8 mouse cellular contexts compared by ENCODE assay signal in the genomic region with DNA sequence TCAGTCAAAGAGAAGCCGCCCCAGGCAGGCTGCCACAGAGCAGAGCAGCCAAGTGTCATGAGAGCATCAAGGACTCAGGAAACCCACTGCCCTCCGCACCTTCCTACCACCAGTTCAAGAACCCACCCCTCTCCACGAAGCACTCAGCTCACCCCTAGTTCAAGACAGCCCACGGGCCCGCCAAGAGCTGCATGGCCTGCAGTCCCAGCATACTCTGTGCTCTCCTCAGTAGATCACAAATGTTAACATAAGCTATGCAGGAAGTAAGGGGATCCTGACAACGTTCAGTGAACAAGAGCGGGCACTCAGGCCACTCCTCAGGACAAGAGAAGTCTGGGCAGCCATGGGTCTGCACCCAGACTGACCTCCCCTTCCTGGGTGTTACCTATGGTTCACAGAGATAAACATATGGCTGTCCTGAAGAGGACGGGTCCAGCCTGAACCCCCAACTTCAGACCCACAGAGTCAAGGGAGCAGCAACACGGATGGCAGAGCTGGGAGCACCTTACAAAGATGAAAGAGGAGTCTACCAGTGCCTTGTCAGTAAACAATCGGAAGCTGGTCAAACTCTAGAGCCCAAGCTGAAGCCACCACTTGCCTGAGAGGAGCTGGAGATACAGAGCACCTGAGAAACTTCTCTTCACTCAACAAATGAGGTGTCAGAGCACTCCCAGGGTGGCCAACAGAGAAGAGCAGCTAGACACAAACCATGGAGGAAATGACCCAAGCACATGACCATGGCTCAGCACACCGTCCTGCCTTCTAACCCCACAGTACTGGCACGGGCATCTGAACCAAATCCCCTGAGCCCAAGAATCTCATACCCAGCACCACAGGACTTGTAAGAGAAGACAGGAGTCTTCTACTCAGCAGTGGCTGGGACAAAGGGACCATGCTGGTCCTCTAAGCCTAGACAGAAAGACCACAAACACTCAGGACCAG. TPM values are rescaled to one million over a fixed set of nuclear protein-coding genes. Genes with fewer than 3 reads are reported as not detected.
A peak's percentile ranks its signal among the peaks of the same experiment; 100 is the strongest.
DNase-seq lines count a peak whose midpoint lies in the region; ATAC-seq and TF ChIP-seq lines count a peak whose summit lies in the region.

No protein-coding gene starts in this region.

- H3K27me3 ChIP-seq in cerebellum, adult 2 months (ENCODE audit: control insufficient read depth, insufficient read depth, low read length) = no peaks in the 10 kb centered on the region
- H3K27me3 ChIP-seq in thymus, adult 2 months (ENCODE audit: control insufficient read depth, insufficient read depth, low read length) = no peaks in the 10 kb centered on the region
- peaks cover 42% of the 10 kb centered on the region for H3K27me3 ChIP-seq in liver, embryonic 13.5 days

- WGBS in cerebellum, adult 2 months = 4% methylated on average over 12 of the region's 12 CpGs
- 57% methylated on average over 12 of the region's 12 CpGs for WGBS in thymus, adult 2 months
- WGBS in liver, embryonic 13.5 days (ENCODE audit: insufficient replicate concordance) = 34% methylated on average over 12 of the region's 12 CpGs

- H3K9ac ChIP-seq in liver, embryonic 13.5 days = peak overlapping the region; percentile 56

- DNase-seq in cerebellum, adult 2 months = no peak
- no peak for DNase-seq in cerebellum, postnatal 4 days (ENCODE audit: low spot score in 2 of 2)
- no peak for DNase-seq in thymus, adult 2 months
- DNase-seq in thymus, postnatal 25 days = no peak
- DNase-seq in liver, embryonic 13.5 days = no peak
- DNase-seq in cerebellum, adult 18-20 months = no peak

- H3K4me3 ChIP-seq in cerebellum, adult 2 months (replicated peaks; ENCODE audit: insufficient read depth, low read depth, low read length) = peak overlapping the region; percentile 97
- peak overlapping the region; percentile 38 for H3K4me3 ChIP-seq in thymus, adult 2 months (ENCODE audit: control insufficient read depth, insufficient read depth, low read length)
- peak overlapping the region; percentile 72 for H3K4me3 ChIP-seq in liver, embryonic 13.5 days (replicated peaks)

- peaks cover 26% of the 10 kb centered on the region for H3K4me1 ChIP-seq in cerebellum, adult 2 months (ENCODE audit: control insufficient read depth, insufficient read depth, low read length)
- H3K4me1 ChIP-seq in thymus, adult 2 months (replicated peaks; ENCODE audit: control insufficient read depth, insufficient read depth, low read length) = peaks cover 71% of the 10 kb centered on the region
- peaks cover 88% of the 10 kb centered on the region for H3K4me1 ChIP-seq in liver, embryonic 13.5 days (replicated peaks)

- TF ChIP-seq CTCF in cerebellum, adult 2 months (IDR thresholded peaks at IDR 0.05; ENCODE audit: borderline replicate concordance, insufficient read depth, low read depth, low read length) = no peak
- TF ChIP-seq CTCF in thymus, adult 2 months (IDR thresholded peaks at IDR 0.05; ENCODE audit: borderline replicate concordance, control insufficient read depth, extremely low read depth, insufficient read depth, low read length, poor library complexity) = no peak

- TF ChIP-seq POLR2A in cerebellum, adult 2 months (IDR thresholded peaks at IDR 0.05; ENCODE audit: borderline replicate concordance, insufficient read depth, low read length) = no peak
- TF ChIP-seq POLR2A in thymus, adult 2 months (IDR thresholded peaks at IDR 0.05; ENCODE audit: control insufficient read depth, extremely low read depth, insufficient read depth, low read length, poor library complexity) = no peak

- no peaks in the 10 kb centered on the region for H3K36me3 ChIP-seq in thymus, adult 2 months (ENCODE audit: control insufficient read depth, insufficient read depth, low read length)
- H3K36me3 ChIP-seq in liver, embryonic 13.5 days = no peaks in the 10 kb centered on the region

- no peaks in the 10 kb centered on the region for H3K9me3 ChIP-seq in liver, embryonic 13.5 days (replicated peaks)

- no peak for ATAC-seq in liver, embryonic 13.5 days (ENCODE audit: low read depth)
- ATAC-seq in granulocyte monocyte progenitor cell, adult 5-6 weeks (replicated peaks; ENCODE audit: poor library complexity, severe bottlenecking) = no peak
- ATAC-seq in erythroid progenitor cell, adult 5-6 weeks (replicated peaks; ENCODE audit: low FRiP score, poor library complexity, severe bottlenecking) = no peak

- H3K4me2 ChIP-seq in liver, embryonic 13.5 days = peak overlapping the region; percentile 89

- H3K27ac ChIP-seq in cerebellum, adult 2 months (ENCODE audit: insufficient read depth, low read length) = 0 out of 2 replicates have a peak overlapping the region, but pooled peaks have one; percentile 32
- peak overlapping the region; percentile 18; the same call in 1 of the 2 replicates for H3K27ac ChIP-seq in thymus, adult 2 months (ENCODE audit: control insufficient read depth, insufficient read depth, low read length)
- H3K27ac ChIP-seq in liver, embryonic 13.5 days = no peak overlapping the region

RNA-seq across cellular contexts. Expression of gene Ski, which starts 2.9 kb away (rescaled TPM):
- polyA plus RNA-seq in cerebellum, adult 2 months (2012; rRNA removed) = 87.2 and 106 TPM in 2 replicates
- polyA plus RNA-seq in thymus, adult 2 months (2012; rRNA removed) = 70.5 and 79.5 TPM in 2 replicates
- 2.2 and 2.4 TPM in 2 replicates for polyA plus RNA-seq in liver, embryonic 13.5 days (2015; fragmentation: Nextera tagmentation; extraction: Ambion mirVana)
- total RNA-seq in granulocyte monocyte progenitor cell, adult 5-6 weeks (2014; fragmentation: Nextera tagmentation) = 18.1 and 19.4 TPM in 2 replicates
- total RNA-seq in granulocyte monocyte progenitor cell, adult 5-6 weeks (2017) = 4.7 and 8.6 TPM in 2 replicates
- total RNA-seq in erythroid progenitor cell, adult 5-6 weeks (2015; ENCODE audit: low replicate concordance) = 5.0 and 9.7 TPM in 2 replicates
- total RNA-seq in erythroid progenitor cell, adult 5-6 weeks (2017; ENCODE audit: low replicate concordance) = 1.7 and 2.7 TPM in 2 replicates

RNA-seq across cellular contexts. Expression of gene Faap20, which starts 30.1 kb away (rescaled TPM):
- 94.5 and 109 TPM in 2 replicates for polyA plus RNA-seq in cerebellum, adult 2 months (2012; rRNA removed)
- polyA plus RNA-seq in thymus, adult 2 months (2012; rRNA removed) = 85.7 and 91.3 TPM in 2 replicates
- polyA plus RNA-seq in liver, embryonic 13.5 days (2015; fragmentation: Nextera tagmentation; extraction: Ambion mirVana) = 23.4 and 23.6 TPM in 2 replicates
- 25.0 and 35.2 TPM in 2 replicates for total RNA-seq in granulocyte monocyte progenitor cell, adult 5-6 weeks (2014; fragmentation: Nextera tagmentation)
- 14.0 and 17.5 TPM in 2 replicates for total RNA-seq in granulocyte monocyte progenitor cell, adult 5-6 weeks (2017)
- 4.0 and 6.7 TPM in 2 replicates for total RNA-seq in erythroid progenitor cell, adult 5-6 weeks (2015; ENCODE audit: low replicate concordance)
- 2.1 and 2.2 TPM in 2 replicates for total RNA-seq in erythroid progenitor cell, adult 5-6 weeks (2017; ENCODE audit: low replicate concordance)

Comparison
In these comparisons a context has a peak if more than half of its experiments do, and no peak if none do; other contexts are left out.
1. H3K4me3 ChIP-seq: peak in every context shown above with its lines; median percentile 97 in cerebellum, adult 2 months; 72 in liver, embryonic 13.5 days; 38 in thymus, adult 2 months.
2. RNA of gene Ski, which starts 2.9 kb away (polyA plus RNA-seq): 87.2 to 106 TPM in cerebellum, adult 2 months and 70.5 to 79.5 TPM in thymus, adult 2 months; 2.2 to 2.4 TPM in liver, embryonic 13.5 days; every median in the first group is over 10 times any median in the second.